Mouse (Mus musculus): ENCODE measurements around the gene Sult2b1. TPM values are rescaled to one million over a fixed set of nuclear protein-coding genes. Genes with fewer than 3 reads are reported as not detected.

The Sult2b1 gene
- total and polyA plus RNA-seq, 3 experiments = 0.17 to 0.29 TPM; not detected in 1

GRCm38 (mm10) chr7:45765995-45766394 lies 18.5 kb downstream of the Sult2b1 start:
- dilution Hi-C loops (cut with MboI; ENCODE audit: extremely low pct_ligation_motif_present, extremely low pct_unique_long_range_greater_than_20kb, low sequenced_read_pairs) = no loop called here

GRCm38 (mm10) chr7:45760151-45760550 lies 24.3 kb downstream of the Sult2b1 start:
- H3K79me2 ChIP-seq (replicated peaks; ENCODE audit: control insufficient read depth, extremely low read depth, insufficient read depth, poor library complexity, severe bottlenecking) = no peaks in the 10 kb centered on the region
- no peak overlapping the region for H3K27ac ChIP-seq (ENCODE audit: insufficient read depth, low read depth)
- no peak for DNase-seq (ENCODE audit: extremely low read depth)
- no peak overlapping the region for H3K4me2 ChIP-seq (ENCODE audit: insufficient read depth, low read depth, poor library complexity, severe bottlenecking)
- 0 out of 4 replicates have a peak, but pooled peaks cover 0 to under 1% of the 10 kb centered on the region in 2 experiments for H3K4me1 ChIP-seq (ENCODE audit: control insufficient read depth in 1 of 2, insufficient read depth in 2 of 2)
- in situ Hi-C loops (cut with MboI; ENCODE audit: low pct_ligation_motif_present, low pct_unique_long_range_greater_than_20kb, low sequenced_read_pairs) (no loop called here), dilution Hi-C loops (cut with MboI; ENCODE audit: extremely low pct_ligation_motif_present, extremely low pct_unique_long_range_greater_than_20kb, low sequenced_read_pairs) (no loop called here)
- TF ChIP-seq ZNF384 (IDR thresholded peaks at IDR 0.05; ENCODE audit: low read depth, low read length) (no peak), MAX (IDR thresholded peaks at IDR 0.05; ENCODE audit: low read length) (no peak), CTCF (conservative IDR thresholded peaks at IDR 0.05 in 1 of 2, IDR thresholded peaks at IDR 0.05 in 1 of 2; ENCODE audit: low read depth in 2 of 2, low read length in 2 of 2) (no peak), ZKSCAN1 (IDR thresholded peaks at IDR 0.05; ENCODE audit: borderline replicate concordance, low read depth, low read length) (no peak)
- H3K9me3 ChIP-seq (replicated peaks; ENCODE audit: low read length) = no peaks in the 10 kb centered on the region
- H3K36me3 ChIP-seq (replicated peaks in 1 of 2; ENCODE audit: control insufficient read depth in 1 of 2, insufficient read depth in 1 of 2, low read length in 1 of 2) = no peaks in the 10 kb centered on the region
- H3K27me3 ChIP-seq (replicated peaks) = peaks cover 50% of the 10 kb centered on the region
- H3K4me3 ChIP-seq (replicated peaks in 1 of 3; ENCODE audit: low read depth in 2 of 3, low read length in 2 of 3, poor library complexity in 1 of 3) = no peak overlapping the region
- H3K9ac ChIP-seq (ENCODE audit: insufficient read depth, low read depth) = no peak overlapping the region

More at GRCm38 (mm10) chr7:45765995-45766394, 18.5 kb downstream of the Sult2b1 start:
- Histone ChIP-seq H3K4me2 (ENCODE audit: insufficient read depth, low read depth, poor library complexity, severe bottlenecking) (no peak overlapping the region), H3K4me1 (ENCODE audit: control insufficient read depth in 1 of 2, insufficient read depth in 2 of 2) (peaks cover 10 to 16% of the 10 kb centered on the region in 2 experiments), H3K27ac (ENCODE audit: insufficient read depth, low read depth) (no peak overlapping the region), H3K9me3 (replicated peaks; ENCODE audit: low read length) (no peaks in the 10 kb centered on the region), H3K9ac (ENCODE audit: insufficient read depth, low read depth) (no peak overlapping the region), H3K27me3 (replicated peaks) (peaks cover 9% of the 10 kb centered on the region), H3K36me3 (replicated peaks in 1 of 2; ENCODE audit: control insufficient read depth in 1 of 2, insufficient read depth in 1 of 2, low read length in 1 of 2) (no peaks in the 10 kb centered on the region), H3K4me3 (replicated peaks in 1 of 3; ENCODE audit: low read depth in 2 of 3, low read length in 2 of 3, poor library complexity in 1 of 3) (no peak overlapping the region), H3K79me2 (replicated peaks; ENCODE audit: control insufficient read depth, extremely low read depth, insufficient read depth, poor library complexity, severe bottlenecking) (no peaks in the 10 kb centered on the region)
- in situ Hi-C loops (cut with MboI; ENCODE audit: low pct_ligation_motif_present, low pct_unique_long_range_greater_than_20kb, low sequenced_read_pairs) = no loop called here
- TF ChIP-seq PAX5 (IDR thresholded peaks at IDR 0.05; ENCODE audit: low read length) (no peak), POLR2AphosphoS2 (IDR thresholded peaks at IDR 0.05; ENCODE audit: low read depth, low read length) (no peak), MAZ (IDR thresholded peaks at IDR 0.05; ENCODE audit: low read depth, low read length) (no peak), POLR2A (IDR thresholded peaks at IDR 0.05; ENCODE audit: low read depth, low read length) (no peak), CHD1 (IDR thresholded peaks at IDR 0.05; ENCODE audit: low read depth, low read length) (no peak), ZC3H11A (IDR thresholded peaks at IDR 0.05; ENCODE audit: low read depth, low read length) (no peak), GABPA (IDR thresholded peaks at IDR 0.05; ENCODE audit: insufficient replicate concordance, low read depth, low read length) (no peak)
- DNase-seq (ENCODE audit: extremely low read depth) = no peak

- dilution Hi-C loops (cut with MboI; ENCODE audit: extremely low pct_ligation_motif_present, extremely low pct_unique_long_range_greater_than_20kb, low sequenced_read_pairs) (no loop called here), in situ Hi-C loops (cut with MboI; ENCODE audit: low pct_ligation_motif_present, low pct_unique_long_range_greater_than_20kb, low sequenced_read_pairs) (no loop called here)
- no peak overlapping the region for H3K9ac ChIP-seq (ENCODE audit: insufficient read depth, low read depth)
- no peak overlapping the region for H3K4me2 ChIP-seq (ENCODE audit: insufficient read depth, low read depth, poor library complexity, severe bottlenecking)
- no peaks in the 10 kb centered on the region for H3K4me1 ChIP-seq (ENCODE audit: control insufficient read depth in 1 of 2, insufficient read depth in 2 of 2)
- no peak for DNase-seq (ENCODE audit: extremely low read depth)
- H3K27me3 ChIP-seq (replicated peaks) = peaks cover 50% of the 10 kb centered on the region
- no peak overlapping the region for H3K4me3 ChIP-seq (replicated peaks in 1 of 3; ENCODE audit: low read depth in 2 of 3, low read length in 2 of 3, poor library complexity in 1 of 3)
- H3K79me2 ChIP-seq (replicated peaks; ENCODE audit: control insufficient read depth, extremely low read depth, insufficient read depth, poor library complexity, severe bottlenecking) = no peaks in the 10 kb centered on the region
- no peaks in the 10 kb centered on the region for H3K9me3 ChIP-seq (replicated peaks; ENCODE audit: low read length)
- H3K27ac ChIP-seq (ENCODE audit: insufficient read depth, low read depth) = no peak overlapping the region
- TF ChIP-seq ZKSCAN1 (IDR thresholded peaks at IDR 0.05; ENCODE audit: borderline replicate concordance, low read depth, low read length) = no peak
- no peak for TF ChIP-seq HCFC1 (IDR thresholded peaks at IDR 0.05; ENCODE audit: low read depth, low read length)
- no peak for TF ChIP-seq RCOR1 (conservative IDR thresholded peaks at IDR 0.05; ENCODE audit: low read depth, low read length)
- TF ChIP-seq ZMIZ1 (IDR thresholded peaks at IDR 0.05; ENCODE audit: low read depth, low read length) = no peak
- TF ChIP-seq TBP (conservative IDR thresholded peaks at IDR 0.05; ENCODE audit: low read depth, low read length) = no peak
- TF ChIP-seq MEF2A (IDR thresholded peaks at IDR 0.05; ENCODE audit: borderline replicate concordance, low read depth, low read length) = no peak
- no peak for TF ChIP-seq ETS1 (conservative IDR thresholded peaks at IDR 0.05; ENCODE audit: low read depth, low read length)
- TF ChIP-seq POLR2A (IDR thresholded peaks at IDR 0.05; ENCODE audit: low read depth, low read length) = no peak
- no peak for TF ChIP-seq BHLHE40 (IDR thresholded peaks at IDR 0.05; ENCODE audit: low read depth, low read length)
- TF ChIP-seq GABPA (IDR thresholded peaks at IDR 0.05; ENCODE audit: insufficient replicate concordance, low read depth, low read length) = no peak
- TF ChIP-seq JUN (IDR thresholded peaks at IDR 0.05; ENCODE audit: insufficient read depth, low read depth, low read length) = no peak
- H3K36me3 ChIP-seq (replicated peaks in 1 of 2; ENCODE audit: control insufficient read depth in 1 of 2, insufficient read depth in 1 of 2, low read length in 1 of 2) = no peaks in the 10 kb centered on the region
These were observed 25.1 kb downstream of the Sult2b1 start for GRCm38 (mm10) chr7:45759400-45759799.

Data from CH12.LX (cell line).